Mouse (Mus musculus): Measurements from ENCODE around the gene Fut2. TPM values are rescaled to one million over a fixed set of nuclear protein-coding genes. Genes with fewer than 3 reads are reported as not detected.
A peak's percentile ranks its signal among the peaks of the same experiment; 100 is the strongest.

Gene Fut2
- polyA plus RNA-seq, 1 experiment from 2014 or later, result 0.56 TPM

GRCm38 (mm10) chr7:45710477-45711191, 44.4 kb upstream of the Fut2 start:
- peaks cover 23% of the 10 kb centered on the region for H3K36me3 ChIP-seq (ENCODE audit: control insufficient read depth, insufficient read depth, low read length)
- H3K4me3 ChIP-seq (ENCODE audit: low read depth, low read length), result no peak overlapping the region
- no peak overlapping the region for H3K27ac ChIP-seq (ENCODE audit: low read depth, low read length)
- ATAC-seq (replicated peaks; ENCODE audit: insufficient number of reproducible peaks, low FRiP score, low TSS enrichment), result no peak
- peaks cover 37% of the 10 kb centered on the region for H3K4me1 ChIP-seq (ENCODE audit: control insufficient read depth, insufficient read depth, low read length)
- no peaks in the 10 kb centered on the region for H3K9me3 ChIP-seq (replicated peaks; ENCODE audit: control insufficient read depth, low read length)
- no peaks in the 10 kb centered on the region for H3K27me3 ChIP-seq (ENCODE audit: control insufficient read depth, insufficient read depth, low read length)
- no peak overlapping the region for H3K9ac ChIP-seq (ENCODE audit: low read depth, low read length)
- 94% methylated on average over 20 of the region's 20 CpGs for WGBS (ENCODE audit: insufficient replicate concordance)
- H3K4me2 ChIP-seq, result no peak overlapping the region

GRCm38 (mm10) chr7:45709677-45710355, 43.6 kb upstream of the Fut2 start:
- Histone ChIP-seq H3K27me3 (ENCODE audit: control insufficient read depth, insufficient read depth, low read length) (no peaks in the 10 kb centered on the region), H3K4me3 (ENCODE audit: low read depth, low read length) (no peak overlapping the region), H3K9me3 (replicated peaks; ENCODE audit: control insufficient read depth, low read length) (no peaks in the 10 kb centered on the region), H3K4me1 (ENCODE audit: control insufficient read depth, insufficient read depth, low read length) (peaks cover 34% of the 10 kb centered on the region), H3K4me2 (no peak overlapping the region), H3K27ac (ENCODE audit: low read depth, low read length) (no peak overlapping the region), H3K36me3 (ENCODE audit: control insufficient read depth, insufficient read depth, low read length) (peaks cover 23% of the 10 kb centered on the region), H3K9ac (ENCODE audit: low read depth, low read length) (no peak overlapping the region)
- ATAC-seq (replicated peaks; ENCODE audit: insufficient number of reproducible peaks, low FRiP score, low TSS enrichment), result no peak
- WGBS (ENCODE audit: insufficient replicate concordance), result 76% methylated on average over 14 of the region's 14 CpGs

GRCm38 (mm10) chr7:45709036-45709435, 42.8 kb upstream of the Fut2 start:
- ATAC-seq (replicated peaks; ENCODE audit: insufficient number of reproducible peaks, low FRiP score, low TSS enrichment), result no peak
- no peak overlapping the region for H3K9ac ChIP-seq (ENCODE audit: low read depth, low read length)
- no peaks in the 10 kb centered on the region for H3K27me3 ChIP-seq (ENCODE audit: control insufficient read depth, insufficient read depth, low read length)
- WGBS (ENCODE audit: insufficient replicate concordance), result 46% methylated on average over 6 of the region's 6 CpGs
- peaks cover 23% of the 10 kb centered on the region for H3K36me3 ChIP-seq (ENCODE audit: control insufficient read depth, insufficient read depth, low read length)
- no peak overlapping the region for H3K4me2 ChIP-seq
- no peaks in the 10 kb centered on the region for H3K9me3 ChIP-seq (replicated peaks; ENCODE audit: control insufficient read depth, low read length)
- H3K4me1 ChIP-seq (ENCODE audit: control insufficient read depth, insufficient read depth, low read length), result peaks cover 29% of the 10 kb centered on the region
- no peak overlapping the region for H3K4me3 ChIP-seq (ENCODE audit: low read depth, low read length)
- H3K27ac ChIP-seq (ENCODE audit: low read depth, low read length), result no peak overlapping the region

- Histone ChIP-seq H3K9ac (ENCODE audit: low read depth, low read length) (no peak overlapping the region; the same call in 1 of the 2 replicates), H3K9me3 (replicated peaks; ENCODE audit: control insufficient read depth, low read length) (no peaks in the 10 kb centered on the region), H3K4me1 (ENCODE audit: control insufficient read depth, insufficient read depth, low read length) (peaks cover 33% of the 10 kb centered on the region), H3K27me3 (ENCODE audit: control insufficient read depth, insufficient read depth, low read length) (no peaks in the 10 kb centered on the region), H3K27ac (ENCODE audit: low read depth, low read length) (no peak overlapping the region), H3K4me3 (ENCODE audit: low read depth, low read length) (no peak overlapping the region), H3K4me2 (peak overlapping the region; percentile 97), H3K36me3 (ENCODE audit: control insufficient read depth, insufficient read depth, low read length) (peaks cover 22% of the 10 kb centered on the region)
- 43% methylated on average over 13 of the region's 13 CpGs for WGBS (ENCODE audit: insufficient replicate concordance)
- no peak for ATAC-seq (replicated peaks; ENCODE audit: insufficient number of reproducible peaks, low FRiP score, low TSS enrichment)
These were observed 42.1 kb upstream of the Fut2 start for GRCm38 (mm10) chr7:45708221-45708761.

GRCm38 (mm10) chr7:45707375-45707967, 41.3 kb upstream of the Fut2 start:
- Histone ChIP-seq H3K9me3 (replicated peaks; ENCODE audit: control insufficient read depth, low read length) (no peaks in the 10 kb centered on the region), H3K9ac (ENCODE audit: low read depth, low read length) (peak overlapping the region; percentile 47; the same call in 1 of the 2 replicates), H3K27ac (ENCODE audit: low read depth, low read length) (peak overlapping the region; percentile 77), H3K4me1 (ENCODE audit: control insufficient read depth, insufficient read depth, low read length) (peaks cover 33% of the 10 kb centered on the region), H3K4me3 (ENCODE audit: low read depth, low read length) (peak overlapping the region; percentile 71), H3K4me2 (peak overlapping the region; percentile 97), H3K27me3 (ENCODE audit: control insufficient read depth, insufficient read depth, low read length) (no peaks in the 10 kb centered on the region), H3K36me3 (ENCODE audit: control insufficient read depth, insufficient read depth, low read length) (peaks cover 13% of the 10 kb centered on the region)
- no peak for ATAC-seq (replicated peaks; ENCODE audit: insufficient number of reproducible peaks, low FRiP score, low TSS enrichment)
- WGBS (ENCODE audit: insufficient replicate concordance), result 0% methylated on average over 27 of the region's 27 CpGs

GRCm38 (mm10) chr7:45706721-45707241, 40.6 kb upstream of the Fut2 start:
- peak; percentile 29; the same call in 1 of the 2 replicates for ATAC-seq (replicated peaks; ENCODE audit: insufficient number of reproducible peaks, low FRiP score, low TSS enrichment)
- Histone ChIP-seq H3K9me3 (replicated peaks; ENCODE audit: control insufficient read depth, low read length) (no peaks in the 10 kb centered on the region), H3K4me1 (ENCODE audit: control insufficient read depth, insufficient read depth, low read length) (peaks cover 33% of the 10 kb centered on the region), H3K27ac (ENCODE audit: low read depth, low read length) (peak overlapping the region; percentile 77), H3K36me3 (ENCODE audit: control insufficient read depth, insufficient read depth, low read length) (peaks cover 6% of the 10 kb centered on the region), H3K27me3 (ENCODE audit: control insufficient read depth, insufficient read depth, low read length) (no peaks in the 10 kb centered on the region), H3K4me2 (peak overlapping the region; percentile 97), H3K4me3 (ENCODE audit: low read depth, low read length) (peak overlapping the region; percentile 71), H3K9ac (ENCODE audit: low read depth, low read length) (peak overlapping the region; percentile 86)
- WGBS (ENCODE audit: insufficient replicate concordance), result 3% methylated on average over 45 of the region's 45 CpGs

GRCm38 (mm10) chr7:45705873-45706281, 39.7 kb upstream of the Fut2 start:
- Histone ChIP-seq H3K4me2 (peak overlapping the region; percentile 97), H3K27me3 (ENCODE audit: control insufficient read depth, insufficient read depth, low read length) (no peaks in the 10 kb centered on the region), H3K9me3 (replicated peaks; ENCODE audit: control insufficient read depth, low read length) (no peaks in the 10 kb centered on the region), H3K9ac (ENCODE audit: low read depth, low read length) (peak overlapping the region; percentile 86), H3K4me1 (ENCODE audit: control insufficient read depth, insufficient read depth, low read length) (peaks cover 33% of the 10 kb centered on the region), H3K27ac (ENCODE audit: low read depth, low read length) (peak overlapping the region; percentile 79), H3K36me3 (ENCODE audit: control insufficient read depth, insufficient read depth, low read length) (peaks cover 3% of the 10 kb centered on the region; the same call in 1 of the 2 replicates), H3K4me3 (ENCODE audit: low read depth, low read length) (peak overlapping the region; percentile 71)
- under 1% methylated on average over 7 of the region's 7 CpGs for WGBS (ENCODE audit: insufficient replicate concordance)
- 0 out of 2 replicates have a peak, but pooled peaks have one; percentile 20 for ATAC-seq (replicated peaks; ENCODE audit: insufficient number of reproducible peaks, low FRiP score, low TSS enrichment)

GRCm38 (mm10) chr7:45705443-45705864, 39.3 kb upstream of the Fut2 start:
- Histone ChIP-seq H3K4me1 (ENCODE audit: control insufficient read depth, insufficient read depth, low read length) (peaks cover 35% of the 10 kb centered on the region), H3K9me3 (replicated peaks; ENCODE audit: control insufficient read depth, low read length) (no peaks in the 10 kb centered on the region), H3K27me3 (ENCODE audit: control insufficient read depth, insufficient read depth, low read length) (peaks cover 3% of the 10 kb centered on the region), H3K27ac (ENCODE audit: low read depth, low read length) (peak overlapping the region; percentile 79), H3K36me3 (ENCODE audit: control insufficient read depth, insufficient read depth, low read length) (peaks cover under 1% of the 10 kb centered on the region; the same call in 1 of the 2 replicates), H3K4me3 (ENCODE audit: low read depth, low read length) (peak overlapping the region; percentile 71), H3K9ac (ENCODE audit: low read depth, low read length) (peak overlapping the region; percentile 62), H3K4me2 (peak overlapping the region; percentile 97)
- ATAC-seq (replicated peaks; ENCODE audit: insufficient number of reproducible peaks, low FRiP score, low TSS enrichment), result no peak
- WGBS (ENCODE audit: insufficient replicate concordance), result under 1% methylated on average over 21 of the region's 21 CpGs

All from heart, embryonic 11.5 days (tissue).